Mouse (Mus musculus) effector memory CD4-positive, alpha-beta T cell, adult 7 months (primary cell): ENCODE measurements around the gene 9230104L09Rik. TPM values are rescaled to one million over a fixed set of nuclear protein-coding genes. Genes with fewer than 3 reads are reported as not detected.

ENCODE experiments used
- polyA plus RNA-seq: library from polyadenylated mRNA; unstranded; fragments of 100-300 nt; shearing (Covaris generic); gene quantifications from one replicate; pipeline ENCODE4 v1.2.1, GENCODE M21; 2017

Gene 9230104L09Rik
- polyA plus RNA-seq, result not detected

DNA sequence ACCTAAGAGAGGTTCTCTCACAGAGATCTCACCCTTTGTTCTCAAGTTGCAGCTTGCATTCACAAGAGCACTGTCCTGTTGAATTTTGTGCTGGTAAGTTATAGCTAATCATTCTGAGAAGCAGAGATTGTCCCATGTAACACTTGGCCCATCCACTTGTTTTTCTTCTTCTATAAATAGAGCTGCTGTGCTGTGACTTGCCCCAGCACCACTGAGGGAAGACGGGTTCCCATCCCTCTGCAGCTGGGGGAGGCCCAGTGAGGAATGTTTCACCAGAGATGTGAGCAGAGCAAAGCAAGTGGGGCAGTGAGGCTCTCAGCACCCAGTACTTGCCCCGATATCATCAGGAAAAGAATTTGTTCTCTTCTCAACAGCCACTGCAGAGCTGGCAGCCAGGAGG, at the start of gene 9230104L09Rik:
9230104L09Rik (minus strand) TSS at position 73 of the 400 bp plus-strand sequence.

GRCm38 (mm10) chr2:148875335-148875811, 10.5 kb upstream of the 9230104L09Rik start, which contains the start of gene Cst3:
Gene Cst3, minus strand, starts transcription at chr2:148875692.

GRCm38 (mm10) chr2:148834912-148835311, 29.9 kb downstream of the 9230104L09Rik start, which contains the start of gene Cst9:
Gene Cst9, plus strand, starts transcription at chr2:148835147.

GRCm38 (mm10) chr2:148819909-148820308, 44.9 kb downstream of the 9230104L09Rik start, which contains the start of gene Cst13:
Gene Cst13, plus strand, starts transcription at chr2:148820081.

GRCm38 (mm10) chr2:148798485-148798884, 66.4 kb downstream of the 9230104L09Rik start, which contains the start of gene Cst8:
Gene Cst8, plus strand, starts transcription at chr2:148798785.

Other genes starting within 250 kb of the 9230104L09Rik start
- 40.3 TPM for gene Nxt1, start 192.4 kb downstream of the 9230104L09Rik start, polyA plus RNA-seq
- 5.1 TPM for gene Gzf1, start 184.0 kb downstream of the 9230104L09Rik start, polyA plus RNA-seq
- 1.2 TPM for gene Napb, start 132.6 kb downstream of the 9230104L09Rik start, polyA plus RNA-seq
- gene Cstl1, start 114.7 kb downstream of the 9230104L09Rik start, polyA plus RNA-seq, result not detected
- not detected for gene Cst11, start 93.5 kb downstream of the 9230104L09Rik start, polyA plus RNA-seq
- gene 8030411F24Rik, start 83.0 kb downstream of the 9230104L09Rik start, polyA plus RNA-seq, result 0.67 TPM
- gene Cst12, start 75.7 kb downstream of the 9230104L09Rik start, polyA plus RNA-seq, result not detected
- gene Cst8, start 66.3 kb downstream of the 9230104L09Rik start, polyA plus RNA-seq, result not detected
- gene Cst13, start 45.0 kb downstream of the 9230104L09Rik start, polyA plus RNA-seq, result not detected
- gene Cst9, start 29.9 kb downstream of the 9230104L09Rik start, polyA plus RNA-seq, result not detected
- 90.0 TPM for gene Cst3, start 10.7 kb upstream of the 9230104L09Rik start, polyA plus RNA-seq
- not detected for gene Gm1330, start 138.2 kb upstream of the 9230104L09Rik start, polyA plus RNA-seq
- gene Gm10750, start 152.2 kb upstream of the 9230104L09Rik start, polyA plus RNA-seq, result not detected